Mouse (Mus musculus): ENCODE results near the gene Car15.

GRCm38 (mm10) chr16:17833321-17833680 is 4.9 kb downstream of the Car15 start:
- TF ChIP-seq CTCF (IDR thresholded peaks at IDR 0.05; ENCODE audit: low read depth, low read length), result no peak
- TF ChIP-seq POLR2A (IDR thresholded peaks at IDR 0.05; ENCODE audit: borderline replicate concordance, low read depth, low read length), result no peak

All from bone marrow macrophage, adult 2 months (primary cell).